Mouse (Mus musculus): ENCODE measurements around the gene Kdm4a. TPM values are rescaled to one million over a fixed set of nuclear protein-coding genes. Genes with fewer than 3 reads are reported as not detected.

Gene Kdm4a
- polyA plus RNA-seq, 1 experiment from 2014 or later: 58.5 TPM

DNA sequence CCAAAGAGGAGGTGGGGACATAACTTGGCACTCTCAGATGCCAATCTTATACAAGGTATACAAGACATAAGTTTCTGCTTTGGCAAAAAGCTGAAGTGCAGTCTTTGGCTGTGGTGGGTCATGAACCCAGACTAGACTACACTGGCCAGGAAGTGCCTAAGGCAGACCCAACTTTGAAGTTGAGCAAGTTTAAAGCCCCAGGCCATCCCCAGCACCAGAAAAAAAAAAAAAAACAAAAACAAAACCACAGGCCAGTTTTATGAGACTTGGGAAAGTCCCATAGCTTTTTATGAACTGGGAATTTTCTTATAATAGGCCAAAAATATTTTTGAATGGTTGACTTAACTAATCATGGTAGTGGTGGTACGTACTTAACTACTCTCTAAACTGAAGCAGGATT, 44.4 kb downstream of the Kdm4a start:
- no peaks in the 10 kb centered on the region for H3K9me3 ChIP-seq
- peak overlapping the region; percentile 100 for H3K4me3 ChIP-seq (replicated peaks)
- peaks cover 43% of the 10 kb centered on the region for H3K36me3 ChIP-seq (replicated peaks)
- H3K4me1 ChIP-seq: peaks cover 17% of the 10 kb centered on the region
- peak overlapping the region; percentile 94 for H3K9ac ChIP-seq
- whole genome bisulfite sequencing: 91% methylated on average over 1 of the region's 1 CpGs
- peak overlapping the region; percentile 79 for H3K4me2 ChIP-seq
- H3K27me3 ChIP-seq: no peaks in the 10 kb centered on the region
- H3K27ac ChIP-seq: no peak overlapping the region; the same call in 1 of the 2 replicates
- 0 out of 2 replicates have a peak, but pooled peaks have one; percentile 1 for ATAC-seq (ENCODE audit: low FRiP score)

DNA sequence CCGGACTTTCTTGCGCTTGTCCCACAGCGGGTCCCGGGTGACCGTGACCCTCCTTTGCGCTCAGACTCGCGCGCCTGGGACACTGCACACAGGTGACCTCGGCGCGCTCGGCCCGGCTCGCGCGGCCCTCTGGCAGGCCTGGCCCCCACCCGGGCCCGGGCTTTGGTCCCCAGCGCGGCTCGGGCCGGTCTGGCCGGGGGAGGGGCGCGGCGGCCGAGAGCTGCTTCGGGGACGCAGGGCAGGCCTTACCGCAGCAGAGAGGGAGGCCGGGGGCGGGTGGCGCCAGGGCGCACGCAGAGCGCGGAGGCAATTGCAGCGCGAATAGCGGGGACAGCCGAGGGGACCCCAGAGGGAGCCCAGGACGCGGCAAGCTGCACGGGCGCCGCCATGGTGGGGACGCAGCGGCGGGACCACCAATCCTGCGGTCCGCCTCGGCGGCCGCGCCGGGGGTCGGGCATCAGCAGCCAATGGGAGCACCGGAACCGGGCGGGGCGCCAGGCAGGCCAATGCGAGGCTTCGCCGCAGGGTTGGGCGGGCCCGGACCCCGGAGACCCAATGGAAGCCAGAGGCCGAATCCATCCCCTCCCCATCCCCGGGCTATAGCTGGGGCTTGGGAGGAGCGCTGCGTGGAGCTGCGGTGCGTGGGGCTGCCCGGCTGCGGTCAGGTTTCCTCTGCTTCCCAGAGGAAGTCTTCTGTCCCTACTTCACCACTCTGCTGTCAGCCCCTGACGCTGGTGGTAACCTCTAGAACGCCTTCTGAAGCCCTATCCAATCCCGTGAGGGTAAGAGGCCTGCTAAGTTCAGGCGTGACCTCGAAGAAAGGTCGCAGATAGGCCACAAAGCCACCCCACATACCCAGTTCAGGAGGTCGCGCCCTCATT, 45.1 kb downstream of the Kdm4a start, which contains the start of gene St3gal3:
St3gal3 (minus strand) TSS at position 430 of the 881 bp plus-strand sequence.
- Histone ChIP-seq H3K9me3 (no peaks in the 10 kb centered on the region), H3K4me3 (replicated peaks) (peak within 1 kb of the TSS; percentile 100), H3K27ac (peak within 1 kb of the TSS; percentile 84), H3K4me1 (peaks cover 17% of the 10 kb centered on the region), H3K36me3 (replicated peaks) (peaks cover 37% of the 10 kb centered on the region), H3K4me2 (peak within 1 kb of the TSS; percentile 79), H3K9ac (peak within 1 kb of the TSS; percentile 94), H3K27me3 (no peaks in the 10 kb centered on the region)
- WGBS: under 1% methylated on average over 68 of the region's 84 CpGs
- peak; percentile 99 for ATAC-seq (ENCODE audit: low FRiP score)

DNA sequence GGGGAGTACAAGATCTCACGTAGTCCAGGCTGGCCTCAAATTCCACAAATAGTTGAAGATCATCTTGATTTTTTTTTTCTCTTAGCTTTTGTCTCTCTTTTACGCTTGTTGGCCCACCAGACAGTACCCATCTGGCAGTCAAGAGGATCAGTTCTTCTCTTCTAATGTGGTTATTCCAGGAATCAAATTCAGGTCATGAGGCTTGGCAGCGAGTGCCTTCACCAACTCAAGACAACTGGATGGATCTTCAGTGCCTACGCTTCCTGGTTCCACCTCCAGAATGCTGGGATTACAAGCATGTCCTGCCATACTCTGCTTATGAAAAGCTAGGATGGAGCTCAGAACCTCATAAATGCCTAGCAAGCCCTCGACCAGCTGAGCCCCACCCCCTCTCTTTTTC, 48.5 kb downstream of the Kdm4a start:
- Histone ChIP-seq H3K27me3 (no peaks in the 10 kb centered on the region), H3K4me1 (peaks cover 17% of the 10 kb centered on the region), H3K9me3 (no peaks in the 10 kb centered on the region), H3K4me3 (replicated peaks) (no peak overlapping the region), H3K27ac (no peak overlapping the region), H3K9ac (no peak overlapping the region), H3K36me3 (replicated peaks) (peaks cover 5% of the 10 kb centered on the region; the same call in 1 of the 2 replicates), H3K4me2 (no peak overlapping the region)
- 92% methylated on average over 5 of the region's 5 CpGs for WGBS
- ATAC-seq (ENCODE audit: low FRiP score): no peak

DNA sequence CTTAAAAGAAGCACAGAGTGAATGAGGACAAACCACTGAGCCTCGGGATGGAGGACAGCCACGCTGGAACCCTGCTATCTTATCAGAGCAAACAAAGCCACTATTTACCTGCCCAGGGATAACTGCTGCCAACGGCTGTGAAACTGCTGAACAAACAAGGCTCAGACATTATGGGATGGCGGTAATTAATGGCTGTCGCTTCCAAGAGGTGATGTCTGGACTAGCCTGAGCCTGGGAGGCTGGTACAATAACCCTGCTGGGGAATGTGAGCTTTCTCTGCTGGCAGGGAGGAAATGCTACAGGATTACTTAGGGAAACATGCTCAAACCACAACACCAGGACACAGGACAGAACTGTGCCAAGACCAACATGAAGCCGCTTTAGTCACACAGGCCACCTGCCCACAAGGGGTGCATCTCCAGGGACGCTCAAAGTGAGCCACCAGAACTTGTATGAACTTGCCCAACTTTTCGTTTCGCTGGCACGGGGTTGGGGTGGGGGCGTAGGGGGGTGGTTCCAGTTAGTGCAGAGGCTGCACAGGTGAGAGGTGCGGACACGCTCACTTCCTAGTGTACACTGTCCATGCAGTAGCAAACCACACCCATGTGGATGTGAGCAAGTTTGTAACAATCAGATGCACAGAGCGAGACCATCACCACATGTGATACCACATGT, 56.7 kb downstream of the Kdm4a start:
- H3K4me3 ChIP-seq (replicated peaks): no peak overlapping the region
- ATAC-seq (ENCODE audit: low FRiP score): no peak
- WGBS: 87% methylated on average over 14 of the region's 14 CpGs
- H3K36me3 ChIP-seq (replicated peaks): no peaks in the 10 kb centered on the region
- H3K4me2 ChIP-seq: no peak overlapping the region
- no peak overlapping the region for H3K27ac ChIP-seq
- no peaks in the 10 kb centered on the region; the same call in 1 of the 2 replicates for H3K4me1 ChIP-seq
- no peaks in the 10 kb centered on the region for H3K9me3 ChIP-seq
- H3K27me3 ChIP-seq: no peaks in the 10 kb centered on the region
- H3K9ac ChIP-seq: no peak overlapping the region

DNA sequence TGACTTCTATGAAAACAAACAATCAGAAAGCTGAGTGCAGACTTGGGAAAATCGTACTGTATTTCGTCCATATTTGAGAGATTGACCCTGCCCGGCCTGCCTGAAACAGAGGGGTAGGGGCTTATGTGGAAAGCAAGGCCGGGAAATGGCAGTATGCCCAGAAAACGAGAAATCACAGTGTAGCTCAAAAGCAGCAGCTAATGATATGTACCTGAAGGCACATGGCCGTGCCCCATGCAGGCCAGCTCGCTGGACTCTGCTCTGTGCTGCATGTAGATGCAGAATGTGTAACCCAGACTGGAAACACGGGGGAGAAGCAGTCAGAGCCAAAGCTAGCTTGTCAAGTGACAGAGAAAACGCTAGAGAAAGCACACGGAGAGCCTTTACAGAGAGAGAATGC, 57.8 kb downstream of the Kdm4a start:
- Histone ChIP-seq H3K9ac (no peak overlapping the region), H3K4me3 (replicated peaks) (no peak overlapping the region), H3K9me3 (no peaks in the 10 kb centered on the region), H3K27ac (no peak overlapping the region), H3K4me1 (no peaks in the 10 kb centered on the region; the same call in 1 of the 2 replicates), H3K4me2 (no peak overlapping the region), H3K36me3 (replicated peaks) (no peaks in the 10 kb centered on the region), H3K27me3 (no peaks in the 10 kb centered on the region)
- no peak for ATAC-seq (ENCODE audit: low FRiP score)
- 85% methylated on average over 10 of the region's 10 CpGs for WGBS

DNA sequence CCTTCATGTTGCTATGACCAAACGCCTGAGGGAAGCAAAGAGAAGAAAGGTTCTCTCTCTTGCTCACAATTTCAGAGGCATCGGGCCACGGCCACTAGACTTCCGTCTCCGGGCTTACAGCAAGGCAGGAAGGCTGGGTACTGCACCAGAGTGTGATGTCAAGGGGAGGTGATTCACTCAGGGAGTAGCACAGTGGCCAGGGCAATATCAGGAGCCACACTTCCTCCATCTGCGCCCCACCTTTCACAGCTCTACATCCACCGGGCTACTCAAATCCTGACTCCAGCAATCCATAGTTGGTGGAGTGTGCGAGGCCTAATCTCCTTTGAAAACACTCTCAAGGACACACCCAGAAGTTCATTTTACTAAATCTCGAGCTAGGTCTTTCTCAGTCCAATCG, 62.3 kb downstream of the Kdm4a start:
- no peaks in the 10 kb centered on the region for H3K36me3 ChIP-seq (replicated peaks)
- ATAC-seq (ENCODE audit: low FRiP score): no peak
- H3K9me3 ChIP-seq: no peaks in the 10 kb centered on the region
- no peaks in the 10 kb centered on the region for H3K27me3 ChIP-seq
- H3K27ac ChIP-seq: no peak overlapping the region
- 89% methylated on average over 10 of the region's 10 CpGs for WGBS
- no peak overlapping the region for H3K9ac ChIP-seq
- H3K4me2 ChIP-seq: no peak overlapping the region
- H3K4me1 ChIP-seq: no peaks in the 10 kb centered on the region
- no peak overlapping the region for H3K4me3 ChIP-seq (replicated peaks)

DNA sequence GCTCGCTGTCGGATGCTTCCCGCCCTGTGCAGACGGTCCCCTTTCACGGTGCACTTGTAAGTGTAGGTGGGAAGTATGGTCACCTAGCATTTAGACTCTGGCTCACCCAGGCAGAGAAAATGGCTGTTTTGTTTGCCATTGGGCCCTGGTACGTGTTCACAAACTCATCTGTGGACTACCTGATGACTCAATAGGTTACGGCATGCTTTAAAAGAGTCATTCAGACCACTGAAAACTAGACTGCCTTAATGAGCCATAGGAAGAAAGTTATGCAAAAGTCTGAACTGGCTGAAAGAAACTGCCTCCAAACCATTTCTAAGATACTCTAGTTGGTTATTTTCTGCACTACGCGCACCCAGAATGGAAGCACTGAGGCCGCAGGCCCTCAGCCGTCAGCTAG, 63.7 kb downstream of the Kdm4a start:
- Histone ChIP-seq H3K36me3 (replicated peaks) (no peaks in the 10 kb centered on the region), H3K9ac (no peak overlapping the region), H3K9me3 (no peaks in the 10 kb centered on the region), H3K4me1 (no peaks in the 10 kb centered on the region), H3K27ac (no peak overlapping the region), H3K4me2 (no peak overlapping the region), H3K27me3 (no peaks in the 10 kb centered on the region), H3K4me3 (replicated peaks) (no peak overlapping the region)
- ATAC-seq (ENCODE audit: low FRiP score): no peak
- 93% methylated on average over 11 of the region's 11 CpGs for WGBS

DNA sequence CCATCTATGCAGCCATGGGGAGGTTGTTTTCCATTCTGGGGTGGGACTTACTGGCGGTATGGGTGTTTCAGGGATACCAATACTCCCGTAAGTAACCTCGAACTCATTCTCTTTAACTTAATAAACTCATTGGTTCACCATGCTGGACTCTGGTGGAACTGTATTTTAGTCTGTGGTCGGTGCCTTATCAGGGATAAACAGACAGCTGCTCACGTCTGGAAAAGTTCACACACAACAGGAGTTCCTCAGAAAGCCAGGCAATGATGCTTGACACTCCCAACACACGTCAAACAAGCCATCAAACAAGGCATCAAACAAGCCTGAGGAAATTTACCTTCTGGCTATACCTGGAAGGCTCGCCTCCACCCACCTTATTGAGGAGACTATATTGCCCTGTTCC, 64.7 kb downstream of the Kdm4a start:
- no peaks in the 10 kb centered on the region for H3K27me3 ChIP-seq
- H3K4me3 ChIP-seq (replicated peaks): no peak overlapping the region
- H3K4me2 ChIP-seq: no peak overlapping the region
- no peaks in the 10 kb centered on the region for H3K4me1 ChIP-seq
- ATAC-seq (ENCODE audit: low FRiP score): no peak
- H3K36me3 ChIP-seq (replicated peaks): no peaks in the 10 kb centered on the region
- no peaks in the 10 kb centered on the region for H3K9me3 ChIP-seq
- no peak overlapping the region for H3K9ac ChIP-seq
- H3K27ac ChIP-seq: no peak overlapping the region
- 94% methylated on average over 7 of the region's 7 CpGs for WGBS

DNA sequence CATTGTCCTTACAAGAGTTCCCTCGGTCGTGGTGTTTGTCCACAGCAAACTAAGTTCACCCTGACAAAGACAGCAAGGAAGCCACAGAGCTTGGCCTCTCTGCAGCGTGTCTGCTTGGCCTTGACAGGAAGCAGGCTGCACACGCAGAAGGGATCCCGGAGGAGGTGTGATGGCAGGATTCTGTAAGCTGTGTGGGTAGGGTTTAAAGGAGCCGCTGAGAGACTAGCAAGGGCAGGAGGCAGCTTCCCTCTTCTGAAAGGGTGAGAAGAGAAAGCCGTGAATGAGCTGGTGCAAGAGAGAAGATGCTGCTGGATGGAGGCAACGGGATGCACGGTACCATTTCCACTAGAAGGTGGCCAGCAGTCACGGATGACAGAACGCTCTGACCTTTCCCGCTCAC, 67.2 kb downstream of the Kdm4a start:
- 90% methylated on average over 12 of the region's 12 CpGs for WGBS
- ATAC-seq (ENCODE audit: low FRiP score): no peak

DNA sequence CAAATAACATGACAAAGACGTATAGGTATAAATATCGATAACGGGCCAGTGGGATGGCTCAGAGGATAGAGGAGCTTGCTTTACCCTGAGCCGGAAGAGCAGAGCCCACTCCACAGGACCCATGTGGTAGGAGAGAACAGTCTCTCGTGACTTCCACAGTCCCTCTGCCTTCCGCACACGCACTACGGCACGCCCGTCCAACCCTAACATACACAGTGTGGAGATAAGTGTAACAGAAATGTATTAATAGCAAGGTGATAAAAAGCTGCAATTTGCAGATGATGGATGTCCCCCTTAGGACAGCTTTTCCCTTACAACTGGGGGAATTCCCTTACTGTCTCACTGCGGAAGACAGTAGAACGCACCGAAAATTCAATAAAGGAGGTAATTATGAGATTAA, 70.2 kb downstream of the Kdm4a start:
- H3K9me3 ChIP-seq: no peaks in the 10 kb centered on the region
- 95% methylated on average over 13 of the region's 13 CpGs for whole genome bisulfite sequencing
- no peak overlapping the region for H3K4me2 ChIP-seq
- no peak overlapping the region for H3K27ac ChIP-seq
- H3K9ac ChIP-seq: no peak overlapping the region
- ATAC-seq (ENCODE audit: low FRiP score): no peak
- no peaks in the 10 kb centered on the region; the same call in 1 of the 2 replicates for H3K4me1 ChIP-seq
- no peak overlapping the region for H3K4me3 ChIP-seq (replicated peaks)
- 0 out of 2 replicates have a peak, but pooled peaks cover 4% of the 10 kb centered on the region for H3K36me3 ChIP-seq (replicated peaks)
- no peaks in the 10 kb centered on the region for H3K27me3 ChIP-seq

More for the DNA sequence above, 67.2 kb downstream of the Kdm4a start:
- Histone ChIP-seq H3K36me3 (replicated peaks) (no peaks in the 10 kb centered on the region), H3K27me3 (no peaks in the 10 kb centered on the region), H3K9ac (no peak overlapping the region), H3K4me2 (no peak overlapping the region), H3K4me1 (no peaks in the 10 kb centered on the region; the same call in 1 of the 2 replicates), H3K9me3 (no peaks in the 10 kb centered on the region), H3K4me3 (replicated peaks) (no peak overlapping the region), H3K27ac (no peak overlapping the region)

DNA sequence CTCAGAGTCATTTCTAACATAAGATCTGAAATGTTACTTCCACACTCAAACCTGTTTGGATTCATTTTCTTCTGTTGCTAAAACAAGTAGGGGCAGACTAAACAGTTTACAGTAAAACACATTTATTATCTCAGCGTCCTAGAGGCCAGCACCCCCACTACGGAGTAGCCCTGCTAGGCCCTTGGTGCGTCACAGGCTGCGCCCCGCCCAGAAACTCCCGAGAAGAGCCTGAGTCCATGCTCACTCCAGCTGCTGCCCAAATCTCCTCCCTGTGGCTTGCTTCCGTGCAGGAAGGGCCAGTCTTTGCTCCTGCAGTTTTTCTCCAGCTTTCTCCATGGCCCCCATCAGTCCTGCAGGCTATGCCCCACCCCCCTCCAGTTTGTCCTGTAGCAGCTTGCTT, 71.1 kb downstream of the Kdm4a start:
- Histone ChIP-seq H3K4me1 (no peaks in the 10 kb centered on the region; the same call in 1 of the 2 replicates), H3K4me3 (replicated peaks) (no peak overlapping the region), H3K36me3 (replicated peaks) (0 out of 2 replicates have a peak, but pooled peaks cover 4% of the 10 kb centered on the region), H3K27ac (no peak overlapping the region), H3K4me2 (no peak overlapping the region), H3K9ac (no peak overlapping the region), H3K27me3 (no peaks in the 10 kb centered on the region), H3K9me3 (no peaks in the 10 kb centered on the region)
- ATAC-seq (ENCODE audit: low FRiP score): no peak
- WGBS: 70% methylated on average over 7 of the region's 7 CpGs

DNA sequence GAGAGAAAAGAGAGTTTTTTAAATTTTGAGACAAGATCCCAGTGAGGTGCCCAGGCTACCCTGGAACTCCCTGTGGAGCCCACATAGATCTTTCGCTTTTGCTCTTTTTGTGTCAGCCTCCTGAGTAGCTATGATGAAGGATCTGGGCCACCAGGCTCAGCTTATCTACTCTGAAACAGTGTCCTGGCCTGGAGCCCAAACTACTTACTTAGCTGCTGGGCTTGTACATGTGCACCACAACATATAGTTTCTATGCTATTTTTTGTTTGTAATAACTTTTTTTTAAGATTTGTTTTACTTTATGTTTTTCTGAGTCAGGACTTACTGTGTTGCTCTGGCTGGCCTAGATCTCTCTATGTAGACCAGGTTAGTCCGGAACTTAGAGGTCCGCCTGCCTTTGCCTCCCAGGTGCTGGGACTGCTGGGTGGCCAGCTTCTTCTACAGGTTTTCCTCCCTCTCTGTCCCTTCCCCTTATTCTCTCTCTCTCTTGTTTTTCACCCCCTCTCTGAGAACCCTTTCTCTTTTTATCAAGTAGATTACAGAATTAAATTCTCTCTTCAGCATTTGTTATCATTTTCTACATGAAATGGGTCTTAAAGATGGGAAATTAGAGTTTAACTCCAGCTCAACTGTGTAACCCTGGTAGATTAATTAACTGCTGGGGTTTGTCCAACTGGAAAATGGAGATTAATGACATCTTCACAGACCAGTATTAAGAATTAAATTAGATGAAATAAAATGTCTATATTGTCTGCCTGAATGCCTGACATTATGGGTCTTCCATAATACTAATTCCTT, 74.4 kb downstream of the Kdm4a start:
- WGBS: 90% methylated on average over 3 of the region's 3 CpGs
- peaks cover 4% of the 10 kb centered on the region; the same call in 1 of the 2 replicates for H3K36me3 ChIP-seq (replicated peaks)
- ATAC-seq (ENCODE audit: low FRiP score): no peak
- no peak overlapping the region for H3K4me3 ChIP-seq (replicated peaks)
- H3K27me3 ChIP-seq: no peaks in the 10 kb centered on the region
- H3K4me2 ChIP-seq: no peak overlapping the region
- H3K27ac ChIP-seq: no peak overlapping the region
- H3K4me1 ChIP-seq: no peaks in the 10 kb centered on the region; the same call in 1 of the 2 replicates
- no peak overlapping the region for H3K9ac ChIP-seq
- no peaks in the 10 kb centered on the region for H3K9me3 ChIP-seq

Data from forebrain, embryonic 12.5 days (tissue).